Mouse (Mus musculus) brain, embryonic 14.5 days (tissue): Measurements from ENCODE around the gene Calhm2. TPM values are rescaled to one million over a fixed set of nuclear protein-coding genes. Genes with fewer than 3 reads are reported as not detected.

ENCODE experiments used
- DNase-seq: peaks from one replicate; pipeline ENCODE4 v3.0.0-alpha.2; 2011; ENCODE audit warnings: low read depth
- CTCF ChIP-seq: fragments of 200-500 bp; IDR thresholded peaks from 2 replicates; pipeline ENCODE4 v1.5.1; 2012; ENCODE audit warnings: inconsistent platforms, mild to moderate bottlenecking, moderate library complexity, borderline replicate concordance; ENCODE audit not compliant: insufficient read depth, insufficient read length; ENCODE audit errors: extremely low read depth
- POLR2A ChIP-seq: fragments of 200-500 bp; IDR thresholded peaks from 2 replicates; pipeline ENCODE4 v1.6.1; 2012; ENCODE audit warnings: mild to moderate bottlenecking, inconsistent platforms, borderline replicate concordance; ENCODE audit not compliant: poor library complexity, insufficient read depth, insufficient read length, severe bottlenecking; ENCODE audit errors: extremely low read depth
- polyA plus RNA-seq: library from polyadenylated mRNA; depleted of rRNA; stranded (reverse); fragments of >200 nt; gene quantifications from 2 replicates; pipeline ENCODE4 v1.2.3, GENCODE M21; 2012

Calhm2 gene
- polyA plus RNA-seq, 1 experiment = 1.5 TPM

- no peak for TF ChIP-seq POLR2A
- peak; percentile 78; the same call in 1 of the 2 replicates for TF ChIP-seq CTCF
Observed at GRCm38 (mm10) chr19:47168793-47169412, 30.8 kb upstream of the Calhm2 start.

GRCm38 (mm10) chr19:47168223-47168622, 30.1 kb upstream of the Calhm2 start:
- TF ChIP-seq POLR2A (no peak), CTCF (peak; percentile 77)
- peak; percentile 78 for DNase-seq

More at GRCm38 (mm10) chr19:47168793-47169412, 30.8 kb upstream of the Calhm2 start:
- DNase-seq = peak; percentile 85

- no peak for TF ChIP-seq POLR2A
- TF ChIP-seq CTCF = no peak
- no peak for DNase-seq
Observed at GRCm38 (mm10) chr19:47167617-47168214, 29.6 kb upstream of the Calhm2 start.

GRCm38 (mm10) chr19:47166758-47167157, 28.7 kb upstream of the Calhm2 start:
- no peak for DNase-seq
- TF ChIP-seq POLR2A (no peak), CTCF (no peak)

GRCm38 (mm10) chr19:47163176-47163744, 25.2 kb upstream of the Calhm2 start:
- no peak for DNase-seq
- TF ChIP-seq CTCF (no peak), POLR2A (no peak)

GRCm38 (mm10) chr19:47161669-47162068, 23.6 kb upstream of the Calhm2 start:
- no peak for DNase-seq
- TF ChIP-seq POLR2A (no peak), CTCF (no peak)

GRCm38 (mm10) chr19:47157664-47158063, 19.6 kb upstream of the Calhm2 start, which contains the start of gene Calhm3:
Gene Calhm3, minus strand, starts transcription at chr19:47157764.
- TF ChIP-seq CTCF (no peak), POLR2A (no peak)
- DNase-seq = no peak

GRCm38 (mm10) chr19:47153767-47154166, 15.7 kb upstream of the Calhm2 start:
- DNase-seq = no peak
- TF ChIP-seq CTCF (no peak), POLR2A (no peak)

- no peak for TF ChIP-seq CTCF
- no peak for TF ChIP-seq POLR2A
- no peak for DNase-seq
Observed at GRCm38 (mm10) chr19:47152062-47152369, 13.9 kb upstream of the Calhm2 start.

GRCm38 (mm10) chr19:47151332-47152061, 13.4 kb upstream of the Calhm2 start:
- DNase-seq = peak; percentile 79
- TF ChIP-seq CTCF (no peak), POLR2A (no peak)

GRCm38 (mm10) chr19:47149854-47150253, 11.8 kb upstream of the Calhm2 start:
- TF ChIP-seq CTCF = no peak
- no peak for TF ChIP-seq POLR2A

More at GRCm38 (mm10) chr19:47149854-47150253, 11.8 kb upstream of the Calhm2 start:
- DNase-seq = no peak
